Mouse (Mus musculus): ENCODE data around the gene Cldn15. TPM values are rescaled to one million over a fixed set of nuclear protein-coding genes. Genes with fewer than 3 reads are reported as not detected.

Cldn15 gene
- polyA plus RNA-seq, 1 experiment = 0.53 TPM

GRCm38 (mm10) chr5:136950521-136950920, 15.9 kb upstream of the Cldn15 start:
- DNase-seq (ENCODE audit: low read depth) = no peak
- no peak for TF ChIP-seq CTCF (IDR thresholded peaks at IDR 0.05; ENCODE audit: borderline replicate concordance, extremely low read depth, insufficient read depth, insufficient read length)
- no peak for TF ChIP-seq POLR2A (IDR thresholded peaks at IDR 0.05; ENCODE audit: borderline replicate concordance, extremely low read depth, insufficient read depth, insufficient read length, poor library complexity, severe bottlenecking)

GRCm38 (mm10) chr5:136952153-136952552, 14.3 kb upstream of the Cldn15 start:
- DNase-seq (ENCODE audit: low read depth) = no peak
- TF ChIP-seq CTCF (IDR thresholded peaks at IDR 0.05; ENCODE audit: borderline replicate concordance, extremely low read depth, insufficient read depth, insufficient read length) (no peak), POLR2A (IDR thresholded peaks at IDR 0.05; ENCODE audit: borderline replicate concordance, extremely low read depth, insufficient read depth, insufficient read length, poor library complexity, severe bottlenecking) (no peak)

DNA sequence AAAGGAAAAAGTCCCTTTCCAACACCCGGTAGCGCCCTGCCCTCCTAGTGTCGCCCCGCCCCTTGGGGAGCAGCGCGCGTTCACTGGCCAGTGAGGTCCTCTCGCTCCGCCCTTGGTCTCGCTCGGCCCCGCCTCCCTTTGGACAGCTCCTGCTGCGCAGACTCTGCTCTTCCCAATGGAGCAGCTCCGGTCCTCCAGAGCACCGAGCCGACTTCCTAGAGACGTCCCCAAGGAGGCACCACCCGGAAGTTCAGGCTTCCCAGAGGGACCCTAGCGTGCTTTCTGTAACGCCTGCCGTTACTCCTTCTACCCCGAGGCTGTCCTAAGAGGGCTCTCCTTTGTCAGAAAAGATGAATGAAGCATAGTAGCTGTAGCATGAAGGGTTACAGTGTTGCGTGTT, 13.4 kb upstream of the Cldn15 start, which contains the start of gene Fis1:
Gene Fis1 (plus strand): TSS at position 261 of the 400 bp plus-strand sequence.
- peak; percentile 99 for DNase-seq (ENCODE audit: low read depth)
- TF ChIP-seq POLR2A (IDR thresholded peaks at IDR 0.05; ENCODE audit: borderline replicate concordance, extremely low read depth, insufficient read depth, insufficient read length, poor library complexity, severe bottlenecking) (peak; percentile 57; the same call in 1 of the 2 replicates), CTCF (IDR thresholded peaks at IDR 0.05; ENCODE audit: borderline replicate concordance, extremely low read depth, insufficient read depth, insufficient read length) (no peak)

DNA sequence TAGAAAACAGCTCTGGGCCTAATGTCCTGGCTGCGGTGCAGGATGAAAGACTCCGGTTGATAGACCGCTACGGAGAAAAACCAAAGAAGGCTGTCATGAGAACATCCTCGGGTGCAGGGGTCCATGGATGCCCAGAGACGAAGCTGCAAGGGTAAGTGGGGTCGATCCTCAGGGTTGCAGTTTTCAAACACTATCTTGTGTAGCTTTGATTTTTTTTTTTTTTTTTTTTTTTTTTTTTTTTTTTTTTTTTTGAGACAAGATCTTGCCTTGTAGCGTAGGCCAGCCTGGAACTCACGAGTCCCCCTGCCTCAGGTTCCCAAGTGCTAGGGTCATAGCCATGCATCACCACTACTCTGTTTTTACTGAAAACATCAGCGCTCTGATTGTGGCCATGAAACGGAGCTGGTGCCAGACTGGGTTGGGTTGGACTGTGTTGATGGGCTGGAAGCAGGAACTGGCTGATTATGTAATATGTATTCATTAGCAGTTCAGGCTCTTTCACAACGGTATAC, 12.9 kb upstream of the Cldn15 start:
- DNase-seq (ENCODE audit: low read depth) = peak; percentile 42
- TF ChIP-seq POLR2A (IDR thresholded peaks at IDR 0.05; ENCODE audit: borderline replicate concordance, extremely low read depth, insufficient read depth, insufficient read length, poor library complexity, severe bottlenecking) (no peak), CTCF (IDR thresholded peaks at IDR 0.05; ENCODE audit: borderline replicate concordance, extremely low read depth, insufficient read depth, insufficient read length) (no peak)

DNA sequence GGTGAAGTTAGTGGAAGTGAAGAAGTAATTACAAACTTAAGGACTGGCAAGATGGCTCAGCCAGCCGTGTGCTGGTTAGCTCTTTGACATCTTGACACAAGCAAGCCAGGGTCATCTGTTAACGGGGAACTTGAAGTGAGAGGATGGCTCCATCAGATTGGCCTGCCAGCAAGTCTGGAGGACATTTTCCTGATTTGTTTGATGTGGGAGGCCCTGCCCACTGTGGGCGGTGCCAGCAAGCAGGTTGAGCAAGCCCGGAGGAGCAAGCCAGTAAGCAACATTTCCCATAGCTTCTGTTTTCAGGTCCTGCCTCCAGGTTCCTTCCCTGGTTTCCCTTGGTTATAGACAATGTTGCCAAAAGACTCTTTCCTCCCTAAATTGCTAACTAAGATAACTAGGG, 10.8 kb upstream of the Cldn15 start:
- TF ChIP-seq CTCF (IDR thresholded peaks at IDR 0.05; ENCODE audit: borderline replicate concordance, extremely low read depth, insufficient read depth, insufficient read length) = no peak
- no peak for TF ChIP-seq POLR2A (IDR thresholded peaks at IDR 0.05; ENCODE audit: borderline replicate concordance, extremely low read depth, insufficient read depth, insufficient read length, poor library complexity, severe bottlenecking)
- DNase-seq (ENCODE audit: low read depth) = no peak

- DNase-seq (ENCODE audit: low read depth) = no peak
- TF ChIP-seq CTCF (IDR thresholded peaks at IDR 0.05; ENCODE audit: borderline replicate concordance, extremely low read depth, insufficient read depth, insufficient read length) (no peak), POLR2A (IDR thresholded peaks at IDR 0.05; ENCODE audit: borderline replicate concordance, extremely low read depth, insufficient read depth, insufficient read length, poor library complexity, severe bottlenecking) (no peak)
Measured at GRCm38 (mm10) chr5:136957250-136957649, 9.2 kb upstream of the Cldn15 start.

GRCm38 (mm10) chr5:136958991-136959605, 7.3 kb upstream of the Cldn15 start:
- no peak for TF ChIP-seq CTCF (IDR thresholded peaks at IDR 0.05; ENCODE audit: borderline replicate concordance, extremely low read depth, insufficient read depth, insufficient read length)
- no peak for TF ChIP-seq POLR2A (IDR thresholded peaks at IDR 0.05; ENCODE audit: borderline replicate concordance, extremely low read depth, insufficient read depth, insufficient read length, poor library complexity, severe bottlenecking)
- DNase-seq (ENCODE audit: low read depth) = no peak

- DNase-seq (ENCODE audit: low read depth) = no peak
- TF ChIP-seq CTCF (IDR thresholded peaks at IDR 0.05; ENCODE audit: borderline replicate concordance, extremely low read depth, insufficient read depth, insufficient read length) = no peak
- no peak for TF ChIP-seq POLR2A (IDR thresholded peaks at IDR 0.05; ENCODE audit: borderline replicate concordance, extremely low read depth, insufficient read depth, insufficient read length, poor library complexity, severe bottlenecking)
Measured at GRCm38 (mm10) chr5:136960053-136960452, 6.4 kb upstream of the Cldn15 start.

DNA sequence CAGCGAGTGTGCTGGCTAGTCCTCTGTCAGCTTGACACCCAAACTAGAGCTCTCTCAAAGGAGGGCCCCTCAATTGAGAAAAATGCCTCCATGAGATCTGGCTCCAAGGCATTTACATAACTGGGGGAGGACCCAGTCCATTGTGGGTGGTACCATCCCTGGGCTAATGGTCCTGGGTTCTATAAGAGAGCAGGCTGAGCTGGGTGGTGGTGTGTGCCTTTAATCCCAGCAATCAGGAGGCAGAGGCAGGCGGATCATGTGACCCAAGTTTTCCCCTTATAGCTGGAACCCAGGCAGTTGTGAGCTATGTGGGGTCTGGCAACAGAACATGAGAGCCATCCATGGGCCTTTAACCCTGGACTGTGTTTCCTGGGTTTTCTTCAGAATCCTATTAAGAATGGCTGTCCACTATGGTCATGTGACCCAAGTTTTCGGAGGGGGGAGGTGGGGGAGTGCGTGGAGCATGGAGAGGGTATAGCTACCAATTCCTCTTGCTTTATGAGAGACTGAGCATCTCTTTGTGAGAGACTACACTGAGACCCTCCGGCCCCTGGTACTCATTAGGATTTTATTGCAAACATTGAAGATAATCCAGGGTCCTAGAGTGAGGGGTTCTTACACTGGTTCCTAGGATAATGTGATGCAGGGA, 5.0 kb upstream of the Cldn15 start:
- TF ChIP-seq CTCF (IDR thresholded peaks at IDR 0.05; ENCODE audit: borderline replicate concordance, extremely low read depth, insufficient read depth, insufficient read length) (no peak), POLR2A (IDR thresholded peaks at IDR 0.05; ENCODE audit: borderline replicate concordance, extremely low read depth, insufficient read depth, insufficient read length, poor library complexity, severe bottlenecking) (no peak)
- no peak for DNase-seq (ENCODE audit: low read depth)

- DNase-seq (ENCODE audit: low read depth) = peak; percentile 98
- TF ChIP-seq POLR2A (IDR thresholded peaks at IDR 0.05; ENCODE audit: borderline replicate concordance, extremely low read depth, insufficient read depth, insufficient read length, poor library complexity, severe bottlenecking) (peak; percentile 44; the same call in 1 of the 2 replicates), CTCF (IDR thresholded peaks at IDR 0.05; ENCODE audit: borderline replicate concordance, extremely low read depth, insufficient read depth, insufficient read length) (no peak)
Measured at GRCm38 (mm10) chr5:136961983-136962461, 4.4 kb upstream of the Cldn15 start.

GRCm38 (mm10) chr5:136962501-136962900, 3.9 kb upstream of the Cldn15 start:
- no peak for TF ChIP-seq POLR2A (IDR thresholded peaks at IDR 0.05; ENCODE audit: borderline replicate concordance, extremely low read depth, insufficient read depth, insufficient read length, poor library complexity, severe bottlenecking)
- TF ChIP-seq CTCF (IDR thresholded peaks at IDR 0.05; ENCODE audit: borderline replicate concordance, extremely low read depth, insufficient read depth, insufficient read length) = peak; percentile 92
- DNase-seq (ENCODE audit: low read depth) = peak; percentile 81
